Mouse (Mus musculus) intestine, postnatal 0 days (tissue): ENCODE measurements around the gene Aamdc. TPM values are rescaled to one million over a fixed set of nuclear protein-coding genes. Genes with fewer than 3 reads are reported as not detected.

Experiments
- ATAC-seq: fragments of 200-750 bp; cut with Nextera tagmentation; 2 replicates; pipeline ENCODE4 v1.8.0; 2017; ENCODE audit warnings: mild to moderate bottlenecking, moderate TSS enrichment, moderate library complexity
- H3K27ac ChIP-seq: fragments of 300-500 bp; sonication (generic); 2 replicates; pipeline ENCODE4 v1.5.1; 2014; ENCODE audit warnings: mild to moderate bottlenecking, low read depth, low read length, moderate library complexity
- H3K27me3 ChIP-seq: fragments of 300-500 bp; sonication (generic); replicated peaks from 2 replicates; pipeline ENCODE4 v1.6.1; 2014; ENCODE audit warnings: low read length, mixed read lengths; ENCODE audit not compliant: control insufficient read depth, insufficient read depth
- H3K36me3 ChIP-seq: fragments of 300-500 bp; sonication (generic); 2 replicates; pipeline ENCODE4 v1.6.1; 2014; ENCODE audit warnings: mild to moderate bottlenecking, moderate library complexity; ENCODE audit not compliant: control insufficient read depth, insufficient read depth
- H3K4me1 ChIP-seq: fragments of 300-500 bp; sonication (generic); replicated peaks from 2 replicates; pipeline ENCODE4 v1.6.1; 2014; ENCODE audit warnings: antibody characterized with exemption, low read length, mixed read lengths; ENCODE audit not compliant: control insufficient read depth, insufficient read depth
- H3K4me2 ChIP-seq: fragments of 300-500 bp; sonication (generic); replicated peaks from 2 replicates; pipeline ENCODE4 v1.6.1; 2014; ENCODE audit warnings: low read depth, mild to moderate bottlenecking, moderate library complexity
- H3K4me3 ChIP-seq: fragments of 300-500 bp; sonication (generic); 2 replicates; pipeline ENCODE4 v1.5.1; 2014; ENCODE audit warnings: low read depth, low read length
- H3K9ac ChIP-seq: fragments of 300-500 bp; sonication (generic); 2 replicates; pipeline ENCODE4 v1.6.1; 2014; ENCODE audit warnings: mild to moderate bottlenecking, low read depth, low read length
- H3K9me3 ChIP-seq: fragments of 300-500 bp; sonication (generic); 2 replicates; pipeline ENCODE4 v1.6.1; 2016; ENCODE audit warnings: mixed run types; ENCODE audit not compliant: control insufficient read depth
- CTCF ChIP-seq: sonication (generic); IDR thresholded peaks from 2 replicates; pipeline ENCODE4 v1.5.1; 2016; ENCODE audit warnings: low read depth, mild to moderate bottlenecking, control low read depth, antibody characterized with exemption, moderate library complexity
- WGBS: fragments of 180-500 bp; shearing (Covaris S2); extraction: QIAGEN DNeasy Blood & Tissue Kit; methylation state at CpG from one replicate; pipeline ENCODE4 v1.1.7; 2014; 5-methylcytosine and 5-hydroxymethylcytosine counted together
- polyA plus RNA-seq: library from polyadenylated mRNA; unstranded; fragments of >200 nt; fragmentation: Nextera tagmentation; extraction: Ambion mirVana; gene quantifications from 2 replicates; pipeline ENCODE4 v1.2.1, GENCODE M21; 2015

Aamdc gene
- polyA plus RNA-seq, 1 experiment from 2014 or later, result 86.8 TPM

- Histone ChIP-seq H3K27ac (peak overlapping the region; percentile 95), H3K27me3 (no peaks in the 10 kb centered on the region), H3K4me3 (peak overlapping the region; percentile 73), H3K36me3 (peaks cover 12% of the 10 kb centered on the region), H3K4me1 (0 out of 2 replicates have a peak, but pooled peaks cover 5% of the 10 kb centered on the region), H3K4me2 (peak overlapping the region; percentile 82), H3K9ac (peak overlapping the region; percentile 79), H3K9me3 (no peaks in the 10 kb centered on the region)
- ATAC-seq, result no peak
- WGBS, result 23% methylated on average over 8 of the region's 8 CpGs
- no peak for TF ChIP-seq CTCF
Observed at GRCm38 (mm10) chr7:97578361-97579066, 783 bp downstream of the Aamdc start.

GRCm38 (mm10) chr7:97570389-97570788, 8.9 kb downstream of the Aamdc start:
- Histone ChIP-seq H3K4me1 (no peaks in the 10 kb centered on the region), H3K27me3 (no peaks in the 10 kb centered on the region), H3K9me3 (no peaks in the 10 kb centered on the region), H3K4me2 (no peak overlapping the region), H3K36me3 (peaks cover 24% of the 10 kb centered on the region), H3K27ac (no peak overlapping the region), H3K9ac (no peak overlapping the region), H3K4me3 (no peak overlapping the region)
- 80% methylated on average over 1 of the region's 1 CpGs for WGBS
- no peak for ATAC-seq
- TF ChIP-seq CTCF, result peak; percentile 65

DNA sequence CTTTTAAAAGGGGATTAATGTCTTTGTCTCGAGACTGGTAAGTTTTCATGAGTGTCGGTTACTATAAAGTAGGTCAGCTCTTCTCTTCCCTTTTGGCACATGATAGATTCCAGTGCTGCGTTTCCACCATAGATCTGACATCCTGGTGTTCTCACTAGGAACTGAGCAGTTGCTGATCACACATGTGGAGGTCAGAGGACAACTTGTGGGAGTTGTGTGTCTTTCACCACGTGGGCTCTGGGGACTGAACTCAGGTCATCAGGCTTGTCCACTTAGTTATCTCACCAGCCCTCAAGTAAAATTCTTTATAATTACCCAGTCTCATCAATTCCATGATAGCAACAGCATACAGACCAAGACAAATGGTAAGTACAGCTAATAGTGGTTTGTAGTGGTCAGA, 9.9 kb downstream of the Aamdc start:
- no peaks in the 10 kb centered on the region for H3K27me3 ChIP-seq
- H3K27ac ChIP-seq, result no peak overlapping the region
- H3K4me2 ChIP-seq, result no peak overlapping the region
- TF ChIP-seq CTCF, result no peak
- no peak overlapping the region for H3K4me3 ChIP-seq
- H3K4me1 ChIP-seq, result no peaks in the 10 kb centered on the region
- 75% methylated on average over 4 of the region's 4 CpGs for WGBS
- no peak overlapping the region for H3K9ac ChIP-seq
- peaks cover 23% of the 10 kb centered on the region for H3K36me3 ChIP-seq
- H3K9me3 ChIP-seq, result no peaks in the 10 kb centered on the region
- no peak for ATAC-seq

- Histone ChIP-seq H3K27me3 (no peaks in the 10 kb centered on the region), H3K9me3 (no peaks in the 10 kb centered on the region), H3K4me2 (no peak overlapping the region), H3K36me3 (peaks cover 4% of the 10 kb centered on the region), H3K27ac (no peak overlapping the region), H3K4me1 (no peaks in the 10 kb centered on the region), H3K9ac (no peak overlapping the region), H3K4me3 (no peak overlapping the region)
- no peak for ATAC-seq
- 65% methylated on average over 2 of the region's 2 CpGs for WGBS
- no peak for TF ChIP-seq CTCF
Observed at GRCm38 (mm10) chr7:97563576-97563975, 15.7 kb downstream of the Aamdc start.

- Histone ChIP-seq H3K36me3 (peaks cover 14% of the 10 kb centered on the region; the same call in 1 of the 2 replicates), H3K27me3 (no peaks in the 10 kb centered on the region), H3K27ac (no peak overlapping the region), H3K4me3 (no peak overlapping the region), H3K4me1 (no peaks in the 10 kb centered on the region), H3K4me2 (no peak overlapping the region), H3K9ac (no peak overlapping the region), H3K9me3 (no peaks in the 10 kb centered on the region)
- no peak for ATAC-seq
- no peak for TF ChIP-seq CTCF
- 90% methylated on average over 9 of the region's 9 CpGs for WGBS
Observed at GRCm38 (mm10) chr7:97550673-97551072, 28.6 kb downstream of the Aamdc start.

DNA sequence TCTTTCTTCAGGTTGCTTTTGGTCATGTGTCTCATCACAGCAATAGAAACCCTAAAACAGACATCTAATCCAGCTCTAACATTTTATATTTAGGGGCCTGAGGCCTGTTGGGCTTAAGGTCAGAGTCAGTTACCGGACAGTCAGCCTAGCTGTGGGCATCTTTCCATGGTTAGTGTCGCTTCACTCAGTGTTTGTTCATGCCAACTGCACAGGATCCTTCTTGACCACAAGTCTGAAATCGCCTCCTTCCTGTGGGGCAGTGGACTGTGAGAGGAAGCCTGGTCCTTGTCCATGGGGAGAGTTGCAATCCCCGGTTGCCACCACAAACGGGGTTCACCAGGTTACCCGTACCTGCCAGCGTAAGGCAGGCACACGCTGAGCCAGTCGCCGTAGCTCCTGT, 30.0 kb downstream of the Aamdc start:
- no peak overlapping the region for H3K4me2 ChIP-seq
- no peak for ATAC-seq
- no peak overlapping the region for H3K4me3 ChIP-seq
- H3K9ac ChIP-seq, result no peak overlapping the region
- no peak overlapping the region for H3K27ac ChIP-seq
- H3K4me1 ChIP-seq, result no peaks in the 10 kb centered on the region
- no peak for TF ChIP-seq CTCF
- WGBS, result 95% methylated on average over 10 of the region's 10 CpGs
- H3K36me3 ChIP-seq, result peaks cover 14% of the 10 kb centered on the region; the same call in 1 of the 2 replicates
- no peaks in the 10 kb centered on the region for H3K27me3 ChIP-seq
- no peaks in the 10 kb centered on the region for H3K9me3 ChIP-seq
